Comparison of ENCODE assay signal across 14 mouse cellular contexts in genomic region chr10:94546617-94547016, GRCm38 (mm10).
DNase-seq lines count a peak whose midpoint lies in the region; ATAC-seq and TF ChIP-seq lines count a peak whose summit lies in the region.
"Had no signal": no experiment of that assay in that cellular context is flagged by ENCODE, and none has a peak within 500 bp of the region (broad histone marks: within the 10 kb centered on the region; RNA-seq: fewer than 3 reads in every experiment).

No protein-coding gene starts in this region.

- no peak overlapping the region for H3K9ac ChIP-seq in lung, postnatal 0 days (replicated peaks; ENCODE audit: low read depth)
- H3K9ac ChIP-seq in kidney, postnatal 0 days (ENCODE audit: low read depth, low read length): no peak overlapping the region
- no peak overlapping the region for H3K9ac ChIP-seq in liver, embryonic 16.5 days (ENCODE audit: low read depth, low read length)
- H3K9ac ChIP-seq in forebrain, postnatal 0 days: no peak overlapping the region
- H3K9ac ChIP-seq: midbrain, embryonic 13.5 days had no signal

- no peak overlapping the region for H3K4me3 ChIP-seq in lung, postnatal 0 days (ENCODE audit: low read depth, low read length)
- H3K4me3 ChIP-seq in kidney, postnatal 0 days (replicated peaks; ENCODE audit: low read depth, low read length): no peak overlapping the region
- no peak overlapping the region for H3K4me3 ChIP-seq in liver, embryonic 16.5 days (ENCODE audit: low read depth, low read length)
- no peak overlapping the region for H3K4me3 ChIP-seq in forebrain, postnatal 0 days (ENCODE audit: low read depth, low read length)
- H3K4me3 ChIP-seq: forebrain, embryonic 10.5 days; midbrain, embryonic 13.5 days had no signal

- DNase-seq in lung, postnatal 0 days (ENCODE audit: low spot score): peak; percentile 31
- no peak for DNase-seq in lung, postnatal 36 days
- DNase-seq in kidney, postnatal 0 days (ENCODE audit: low spot score): peak; percentile 34
- DNase-seq in forebrain, postnatal 0 days: no peak
- no peak for DNase-seq in natural killer cell, adult 2 months (ENCODE audit: low spot score in 2 of 2)
- DNase-seq: adrenal gland, postnatal 25 days; gastrocnemius, postnatal 10 days; lung, postnatal 14 days; right cerebral cortex, postnatal 25 days had no signal

- no peak for TF ChIP-seq CTCF in lung, postnatal 0 days (IDR thresholded peaks at IDR 0.05)
- no peak for TF ChIP-seq CTCF in kidney, postnatal 0 days (IDR thresholded peaks at IDR 0.05; ENCODE audit: low read depth)
- no peak for TF ChIP-seq CTCF in forebrain, postnatal 0 days (IDR thresholded peaks at IDR 0.05; ENCODE audit: low read depth)

- no peak for ATAC-seq in lung, postnatal 0 days
- peak; percentile 60 for ATAC-seq in kidney, postnatal 0 days (replicated peaks; ENCODE audit: low FRiP score, low read depth)
- peak; percentile 79 for ATAC-seq in liver, embryonic 16.5 days (ENCODE audit: low read depth)
- no peak for ATAC-seq in forebrain, postnatal 0 days
- ATAC-seq in frontal cortex, adult (ENCODE audit: low TSS enrichment): no peak

- H3K27ac ChIP-seq in lung, postnatal 0 days (ENCODE audit: low read length): no peak overlapping the region
- 0 out of 2 replicates have a peak overlapping the region, but pooled peaks have one; percentile 32 for H3K27ac ChIP-seq in kidney, postnatal 0 days
- H3K27ac ChIP-seq in liver, embryonic 16.5 days (ENCODE audit: low read length): peak overlapping the region; percentile 67
- H3K27ac ChIP-seq in forebrain, postnatal 0 days (ENCODE audit: low read depth, low read length): no peak overlapping the region
- H3K27ac ChIP-seq: midbrain, embryonic 13.5 days had no signal

- 60% methylated on average over 6 of the region's 6 CpGs for WGBS in lung, postnatal 0 days
- 60% methylated on average over 6 of the region's 6 CpGs for WGBS in kidney, postnatal 0 days
- WGBS in liver, embryonic 16.5 days (ENCODE audit: insufficient replicate concordance): 61% methylated on average over 6 of the region's 6 CpGs
- 74% methylated on average over 6 of the region's 6 CpGs for WGBS in forebrain, postnatal 0 days

- peaks cover 10% of the 10 kb centered on the region for H3K4me1 ChIP-seq in lung, postnatal 0 days (ENCODE audit: insufficient read depth, low read depth, low read length)
- no peaks in the 10 kb centered on the region; the same call in none of the 2 replicates for H3K4me1 ChIP-seq in kidney, postnatal 0 days (replicated peaks; ENCODE audit: insufficient read depth, low read length)
- H3K4me1 ChIP-seq in liver, embryonic 16.5 days (ENCODE audit: control insufficient read depth, low read depth, low read length): peaks cover 11% of the 10 kb centered on the region
- H3K4me1 ChIP-seq in forebrain, postnatal 0 days (ENCODE audit: insufficient read depth): peaks cover 22% of the 10 kb centered on the region

- no peaks in the 10 kb centered on the region for H3K27me3 ChIP-seq in lung, postnatal 0 days (replicated peaks; ENCODE audit: insufficient read depth, low read length)
- H3K27me3 ChIP-seq in kidney, postnatal 0 days (ENCODE audit: insufficient read depth, low read length): no peaks in the 10 kb centered on the region
- H3K27me3 ChIP-seq in liver, embryonic 16.5 days (ENCODE audit: control insufficient read depth, insufficient read depth, low read depth, low read length): no peaks in the 10 kb centered on the region
- no peaks in the 10 kb centered on the region for H3K27me3 ChIP-seq in forebrain, postnatal 0 days (ENCODE audit: insufficient read depth, low read length)
- H3K27me3 ChIP-seq: CH12.LX; midbrain, embryonic 13.5 days had no signal

- H3K36me3 ChIP-seq in lung, postnatal 0 days (ENCODE audit: insufficient read depth, low read length): no peaks in the 10 kb centered on the region
- no peaks in the 10 kb centered on the region for H3K36me3 ChIP-seq in kidney, postnatal 0 days (ENCODE audit: insufficient read depth, low read length)
- H3K36me3 ChIP-seq in liver, embryonic 16.5 days (ENCODE audit: control insufficient read depth, insufficient read depth): no peaks in the 10 kb centered on the region
- no peaks in the 10 kb centered on the region for H3K36me3 ChIP-seq in forebrain, postnatal 0 days (ENCODE audit: insufficient read depth)
- H3K36me3 ChIP-seq: forebrain, embryonic 10.5 days; midbrain, embryonic 13.5 days had no signal

- H3K9me3 ChIP-seq in lung, postnatal 0 days (ENCODE audit: low read length): no peaks in the 10 kb centered on the region
- no peaks in the 10 kb centered on the region for H3K9me3 ChIP-seq in kidney, postnatal 0 days (replicated peaks; ENCODE audit: low read length)
- H3K9me3 ChIP-seq in liver, embryonic 16.5 days (replicated peaks; ENCODE audit: control insufficient read depth, low read length): no peaks in the 10 kb centered on the region
- no peaks in the 10 kb centered on the region for H3K9me3 ChIP-seq in forebrain, postnatal 0 days (ENCODE audit: low read length)

- no peak overlapping the region for H3K4me2 ChIP-seq in lung, postnatal 0 days (replicated peaks; ENCODE audit: low read depth, low read length)
- H3K4me2 ChIP-seq in kidney, postnatal 0 days (ENCODE audit: low read length): no peak overlapping the region
- no peak overlapping the region for H3K4me2 ChIP-seq in liver, embryonic 16.5 days (ENCODE audit: low read depth, low read length)
- H3K4me2 ChIP-seq in forebrain, postnatal 0 days (ENCODE audit: low read depth): no peak overlapping the region
- H3K4me2 ChIP-seq: midbrain, embryonic 13.5 days had no signal

- TF ChIP-seq EP300 in lung, postnatal 0 days (IDR thresholded peaks at IDR 0.05): no peak

Comparison
In these comparisons a context has a peak if more than half of its experiments do, and no peak if none do; other contexts are left out.
1. DNase-seq: peak in lung, postnatal 0 days (single experiment) and kidney, postnatal 0 days (single experiment); none in lung, postnatal 36 days (single experiment), forebrain, postnatal 0 days (single experiment) and natural killer cell, adult 2 months (0 of 2).
2. ATAC-seq: peak in kidney, postnatal 0 days (single experiment) and liver, embryonic 16.5 days (single experiment); none in lung, postnatal 0 days (single experiment), forebrain, postnatal 0 days (single experiment) and frontal cortex, adult (single experiment).
3. H3K27ac ChIP-seq: peak in kidney, postnatal 0 days (single experiment) and liver, embryonic 16.5 days (single experiment); none in lung, postnatal 0 days (single experiment) and forebrain, postnatal 0 days (single experiment).